Mouse (Mus musculus) stomach, embryonic 14.5 days (tissue): ENCODE results near the gene Srgn. TPM values are rescaled to one million over a fixed set of nuclear protein-coding genes. Genes with fewer than 3 reads are reported as not detected.
A peak's percentile ranks its signal among the peaks of the same experiment; 100 is the strongest.

Experiments used
- ATAC-seq: fragments of 200-750 bp; cut with Nextera tagmentation; 2 replicates; pipeline ENCODE4 v1.8.0; 2017; ENCODE audit warnings: low read depth, moderate TSS enrichment; ENCODE audit not compliant: insufficient number of reproducible peaks, insufficient read depth, low FRiP score
- H3K27ac ChIP-seq: fragments of 300-500 bp; sonication (generic); 2 replicates; pipeline ENCODE4 v1.5.1; 2014; ENCODE audit warnings: mild to moderate bottlenecking, low read length, moderate library complexity, mixed read lengths
- H3K27me3 ChIP-seq: fragments of 300-500 bp; sonication (generic); 2 replicates; pipeline ENCODE4 v1.6.1; 2014; ENCODE audit warnings: low read length, control low read depth, mixed read lengths; ENCODE audit not compliant: control insufficient read depth, insufficient read depth
- H3K36me3 ChIP-seq: fragments of 300-500 bp; sonication (generic); 2 replicates; pipeline ENCODE4 v1.6.1; 2014; ENCODE audit warnings: mild to moderate bottlenecking, control low read depth, low read length, moderate library complexity, mixed read lengths; ENCODE audit not compliant: control insufficient read depth, insufficient read depth
- H3K4me1 ChIP-seq: fragments of 300-500 bp; sonication (generic); 2 replicates; pipeline ENCODE4 v1.6.1; 2014; ENCODE audit warnings: low read length, control low read depth, mixed read lengths; ENCODE audit not compliant: control insufficient read depth, insufficient read depth
- H3K4me2 ChIP-seq: fragments of 300-500 bp; sonication (generic); replicated peaks from 2 replicates; pipeline ENCODE4 v1.6.1; 2014; ENCODE audit warnings: low read depth, low read length, control low read depth
- H3K4me3 ChIP-seq: fragments of 300-500 bp; sonication (generic); 2 replicates; pipeline ENCODE4 v1.5.1; 2014; ENCODE audit warnings: low read depth, low read length, control low read depth
- H3K9ac ChIP-seq: fragments of 300-500 bp; sonication (generic); replicated peaks from 2 replicates; pipeline ENCODE4 v1.6.1; 2014; ENCODE audit warnings: low read depth, mild to moderate bottlenecking, control low read depth, low read length, moderate library complexity, mixed read lengths
- H3K9me3 ChIP-seq: fragments of 300-500 bp; sonication (generic); 2 replicates; pipeline ENCODE4 v1.6.1; 2016; ENCODE audit warnings: low read depth, low read length, control low read depth; ENCODE audit not compliant: control insufficient read depth
- WGBS: fragments of 180-500 bp; shearing (Covaris S2); extraction: QIAGEN DNeasy Blood & Tissue Kit; methylation state at CpG from one replicate; pipeline ENCODE4 v1.1.7; 2014; 5-methylcytosine and 5-hydroxymethylcytosine counted together
- polyA plus RNA-seq: library from polyadenylated mRNA; unstranded; fragments of >200 nt; fragmentation: Nextera tagmentation; extraction: Ambion mirVana; gene quantifications from 2 replicates; pipeline ENCODE4 v1.2.1, GENCODE M21; 2014

The Srgn gene
- polyA plus RNA-seq, 1 experiment from 2014 or later: 8.3 TPM

GRCm38 (mm10) chr10:62550787-62551300 lies 23.6 kb upstream of the Srgn start:
- no peak for ATAC-seq
- H3K9ac ChIP-seq: no peak overlapping the region
- no peaks in the 10 kb centered on the region for H3K9me3 ChIP-seq
- H3K4me3 ChIP-seq: no peak overlapping the region
- no peak overlapping the region for H3K4me2 ChIP-seq
- H3K27me3 ChIP-seq: no peaks in the 10 kb centered on the region
- no peaks in the 10 kb centered on the region for H3K36me3 ChIP-seq
- 65% methylated on average over 7 of the region's 7 CpGs for WGBS
- no peaks in the 10 kb centered on the region for H3K4me1 ChIP-seq
- H3K27ac ChIP-seq: no peak overlapping the region

GRCm38 (mm10) chr10:62549523-62550166 lies 22.4 kb upstream of the Srgn start:
- Histone ChIP-seq H3K4me3 (no peak overlapping the region), H3K27me3 (no peaks in the 10 kb centered on the region), H3K4me1 (no peaks in the 10 kb centered on the region), H3K4me2 (no peak overlapping the region), H3K36me3 (no peaks in the 10 kb centered on the region), H3K9ac (no peak overlapping the region), H3K27ac (no peak overlapping the region), H3K9me3 (no peaks in the 10 kb centered on the region)
- peak; percentile 37; the same call in 1 of the 2 replicates for ATAC-seq
- 26% methylated on average over 16 of the region's 16 CpGs for WGBS

GRCm38 (mm10) chr10:62546441-62546840 lies 19.2 kb upstream of the Srgn start:
- no peak for ATAC-seq
- no peaks in the 10 kb centered on the region for H3K27me3 ChIP-seq
- 76% methylated on average over 10 of the region's 10 CpGs for WGBS
- H3K4me1 ChIP-seq: no peaks in the 10 kb centered on the region
- H3K27ac ChIP-seq: no peak overlapping the region
- H3K4me3 ChIP-seq: no peak overlapping the region
- no peak overlapping the region for H3K4me2 ChIP-seq
- H3K9me3 ChIP-seq: no peaks in the 10 kb centered on the region
- H3K9ac ChIP-seq: no peak overlapping the region
- H3K36me3 ChIP-seq: no peaks in the 10 kb centered on the region

- H3K27me3 ChIP-seq: no peaks in the 10 kb centered on the region
- H3K9ac ChIP-seq: no peak overlapping the region
- H3K4me1 ChIP-seq: no peaks in the 10 kb centered on the region
- H3K4me2 ChIP-seq: no peak overlapping the region
- H3K9me3 ChIP-seq: no peaks in the 10 kb centered on the region
- no peak overlapping the region for H3K27ac ChIP-seq
- ATAC-seq: no peak
- H3K36me3 ChIP-seq: no peaks in the 10 kb centered on the region
- H3K4me3 ChIP-seq: no peak overlapping the region
Measured at GRCm38 (mm10) chr10:62545759-62546158, 18.5 kb upstream of the Srgn start.

GRCm38 (mm10) chr10:62544316-62544715 lies 17.1 kb upstream of the Srgn start:
- WGBS: 83% methylated on average over 4 of the region's 4 CpGs
- Histone ChIP-seq H3K27ac (no peak overlapping the region), H3K27me3 (no peaks in the 10 kb centered on the region), H3K4me3 (no peak overlapping the region), H3K9ac (no peak overlapping the region), H3K9me3 (no peaks in the 10 kb centered on the region), H3K4me2 (no peak overlapping the region), H3K4me1 (no peaks in the 10 kb centered on the region), H3K36me3 (no peaks in the 10 kb centered on the region)
- ATAC-seq: no peak

- no peak for ATAC-seq
- 69% methylated on average over 12 of the region's 12 CpGs for WGBS
- H3K9me3 ChIP-seq: no peaks in the 10 kb centered on the region
- no peak overlapping the region for H3K27ac ChIP-seq
- no peak overlapping the region for H3K4me3 ChIP-seq
- no peaks in the 10 kb centered on the region for H3K4me1 ChIP-seq
- H3K36me3 ChIP-seq: no peaks in the 10 kb centered on the region
- no peak overlapping the region for H3K4me2 ChIP-seq
- no peaks in the 10 kb centered on the region for H3K27me3 ChIP-seq
- no peak overlapping the region for H3K9ac ChIP-seq
Measured at GRCm38 (mm10) chr10:62543399-62543808, 16.2 kb upstream of the Srgn start.

- Histone ChIP-seq H3K4me3 (no peak overlapping the region), H3K27me3 (no peaks in the 10 kb centered on the region), H3K36me3 (no peaks in the 10 kb centered on the region), H3K9ac (no peak overlapping the region), H3K9me3 (no peaks in the 10 kb centered on the region), H3K27ac (no peak overlapping the region), H3K4me2 (no peak overlapping the region), H3K4me1 (no peaks in the 10 kb centered on the region)
- 96% methylated on average over 8 of the region's 8 CpGs for WGBS
- ATAC-seq: no peak
Measured at GRCm38 (mm10) chr10:62542928-62543327, 15.7 kb upstream of the Srgn start.

GRCm38 (mm10) chr10:62542507-62542906 lies 15.3 kb upstream of the Srgn start:
- Histone ChIP-seq H3K4me2 (no peak overlapping the region), H3K36me3 (no peaks in the 10 kb centered on the region), H3K4me3 (no peak overlapping the region), H3K9ac (no peak overlapping the region), H3K9me3 (no peaks in the 10 kb centered on the region), H3K4me1 (no peaks in the 10 kb centered on the region), H3K27me3 (no peaks in the 10 kb centered on the region), H3K27ac (no peak overlapping the region)
- 93% methylated on average over 12 of the region's 12 CpGs for WGBS
- ATAC-seq: no peak

- Histone ChIP-seq H3K4me2 (no peak overlapping the region), H3K27me3 (no peaks in the 10 kb centered on the region), H3K27ac (no peak overlapping the region), H3K9ac (no peak overlapping the region), H3K9me3 (no peaks in the 10 kb centered on the region), H3K36me3 (no peaks in the 10 kb centered on the region), H3K4me3 (no peak overlapping the region), H3K4me1 (no peaks in the 10 kb centered on the region)
- no peak for ATAC-seq
- WGBS: 91% methylated on average over 12 of the region's 12 CpGs
Measured at GRCm38 (mm10) chr10:62541499-62541898, 14.2 kb upstream of the Srgn start.
